Mouse (Mus musculus): Measurements from ENCODE around the gene Lpgat1. TPM values are rescaled to one million over a fixed set of nuclear protein-coding genes. Genes with fewer than 3 reads are reported as not detected.

Gene Lpgat1
- polyA plus RNA-seq, 1 experiment from 2014 or later: 43.2 TPM

GRCm38 (mm10) chr1:191787379-191787778 is 69.7 kb downstream of the Lpgat1 start:
- WGBS: 27% methylated on average over 4 of the region's 4 CpGs
- no peaks in the 10 kb centered on the region for H3K9me3 ChIP-seq (ENCODE audit: low read depth, low read length)
- H3K9ac ChIP-seq: no peak overlapping the region
- H3K4me1 ChIP-seq (ENCODE audit: insufficient read depth): peaks cover 4% of the 10 kb centered on the region
- no peak overlapping the region for H3K4me3 ChIP-seq (ENCODE audit: low read depth, low read length)
- TF ChIP-seq CTCF (IDR thresholded peaks at IDR 0.05; ENCODE audit: low read depth): no peak
- no peak overlapping the region for H3K27ac ChIP-seq (ENCODE audit: low read depth)
- DNase-seq (no peak), ATAC-seq (ENCODE audit: insufficient read depth) (no peak)
- no peaks in the 10 kb centered on the region for H3K27me3 ChIP-seq (ENCODE audit: insufficient read depth, low read length)
- H3K36me3 ChIP-seq (ENCODE audit: insufficient read depth): no peaks in the 10 kb centered on the region
- H3K4me2 ChIP-seq: no peak overlapping the region

GRCm38 (mm10) chr1:191792991-191793390 is 75.4 kb downstream of the Lpgat1 start:
- H3K9ac ChIP-seq: no peak overlapping the region
- no peak for TF ChIP-seq CTCF (IDR thresholded peaks at IDR 0.05; ENCODE audit: low read depth)
- DNase-seq: peak; percentile 40
- H3K4me1 ChIP-seq (ENCODE audit: insufficient read depth): no peaks in the 10 kb centered on the region
- no peaks in the 10 kb centered on the region for H3K36me3 ChIP-seq (ENCODE audit: insufficient read depth)
- no peak overlapping the region for H3K4me3 ChIP-seq (ENCODE audit: low read depth, low read length)
- ATAC-seq (ENCODE audit: insufficient read depth): no peak
- no peaks in the 10 kb centered on the region for H3K9me3 ChIP-seq (ENCODE audit: low read depth, low read length)
- H3K4me2 ChIP-seq: no peak overlapping the region
- no peaks in the 10 kb centered on the region for H3K27me3 ChIP-seq (ENCODE audit: insufficient read depth, low read length)
- 57% methylated on average over 8 of the region's 8 CpGs for WGBS
- no peak overlapping the region for H3K27ac ChIP-seq (ENCODE audit: low read depth)

GRCm38 (mm10) chr1:191793888-191794532 is 76.4 kb downstream of the Lpgat1 start:
- H3K9me3 ChIP-seq (ENCODE audit: low read depth, low read length): no peaks in the 10 kb centered on the region
- DNase-seq (no peak), ATAC-seq (ENCODE audit: insufficient read depth) (no peak)
- WGBS: 66% methylated on average over 7 of the region's 7 CpGs
- H3K4me2 ChIP-seq: no peak overlapping the region
- no peak overlapping the region for H3K4me3 ChIP-seq (ENCODE audit: low read depth, low read length)
- no peak for TF ChIP-seq CTCF (IDR thresholded peaks at IDR 0.05; ENCODE audit: low read depth)
- H3K27ac ChIP-seq (ENCODE audit: low read depth): no peak overlapping the region
- H3K27me3 ChIP-seq (ENCODE audit: insufficient read depth, low read length): no peaks in the 10 kb centered on the region
- H3K4me1 ChIP-seq (ENCODE audit: insufficient read depth): no peaks in the 10 kb centered on the region
- no peaks in the 10 kb centered on the region for H3K36me3 ChIP-seq (ENCODE audit: insufficient read depth)
- no peak overlapping the region for H3K9ac ChIP-seq

GRCm38 (mm10) chr1:191796238-191796896 is 78.7 kb downstream of the Lpgat1 start:
- TF ChIP-seq CTCF (IDR thresholded peaks at IDR 0.05; ENCODE audit: low read depth): no peak
- DNase-seq (no peak), ATAC-seq (ENCODE audit: insufficient read depth) (no peak)
- Histone ChIP-seq H3K9me3 (ENCODE audit: low read depth, low read length) (no peaks in the 10 kb centered on the region), H3K4me2 (no peak overlapping the region), H3K4me3 (ENCODE audit: low read depth, low read length) (no peak overlapping the region), H3K4me1 (ENCODE audit: insufficient read depth) (no peaks in the 10 kb centered on the region), H3K27ac (ENCODE audit: low read depth) (no peak overlapping the region), H3K36me3 (ENCODE audit: insufficient read depth) (no peaks in the 10 kb centered on the region), H3K9ac (no peak overlapping the region), H3K27me3 (ENCODE audit: insufficient read depth, low read length) (no peaks in the 10 kb centered on the region)
- WGBS: 74% methylated on average over 4 of the region's 4 CpGs

GRCm38 (mm10) chr1:191802093-191802819 is 84.6 kb downstream of the Lpgat1 start:
- no peak overlapping the region for H3K4me2 ChIP-seq
- H3K36me3 ChIP-seq (ENCODE audit: insufficient read depth): no peaks in the 10 kb centered on the region
- WGBS: 51% methylated on average over 9 of the region's 9 CpGs
- DNase-seq (peak; percentile 37), ATAC-seq (ENCODE audit: insufficient read depth) (peak; percentile 54; the same call in 1 of the 2 replicates)
- H3K9ac ChIP-seq: no peak overlapping the region
- no peaks in the 10 kb centered on the region; the same call in 1 of the 2 replicates for H3K9me3 ChIP-seq (ENCODE audit: low read depth, low read length)
- no peak overlapping the region for H3K27ac ChIP-seq (ENCODE audit: low read depth)
- no peak overlapping the region for H3K4me3 ChIP-seq (ENCODE audit: low read depth, low read length)
- no peak for TF ChIP-seq CTCF (IDR thresholded peaks at IDR 0.05; ENCODE audit: low read depth)
- no peaks in the 10 kb centered on the region for H3K27me3 ChIP-seq (ENCODE audit: insufficient read depth, low read length)
- H3K4me1 ChIP-seq (ENCODE audit: insufficient read depth): no peaks in the 10 kb centered on the region

GRCm38 (mm10) chr1:191802820-191803655 is 85.4 kb downstream of the Lpgat1 start:
- ATAC-seq (ENCODE audit: insufficient read depth) (peak; percentile 52; the same call in 1 of the 2 replicates), DNase-seq (peak; percentile 15)
- Histone ChIP-seq H3K4me3 (ENCODE audit: low read depth, low read length) (no peak overlapping the region), H3K4me2 (no peak overlapping the region), H3K36me3 (ENCODE audit: insufficient read depth) (no peaks in the 10 kb centered on the region), H3K9ac (no peak overlapping the region), H3K4me1 (ENCODE audit: insufficient read depth) (no peaks in the 10 kb centered on the region), H3K27me3 (ENCODE audit: insufficient read depth, low read length) (no peaks in the 10 kb centered on the region), H3K27ac (ENCODE audit: low read depth) (no peak overlapping the region), H3K9me3 (ENCODE audit: low read depth, low read length) (no peaks in the 10 kb centered on the region; the same call in 1 of the 2 replicates)
- TF ChIP-seq CTCF (IDR thresholded peaks at IDR 0.05; ENCODE audit: low read depth): no peak
- 50% methylated on average over 10 of the region's 10 CpGs for WGBS
